Mouse (Mus musculus) G1E-ER4 (cell line): ENCODE results near the gene 1110008L16Rik. TPM values are rescaled to one million over a fixed set of nuclear protein-coding genes. Genes with fewer than 3 reads are reported as not detected.

ENCODE experiments used
- GATA1 ChIP-seq: IDR thresholded peaks from one replicate; pipeline ENCODE4 v1.8.0; 2012; ENCODE audit warnings: low read length, inconsistent platforms
- polyA plus RNA-seq: library from polyadenylated mRNA; stranded (reverse); fragments of >175 nt; gene quantifications from 2 replicates; pipeline ENCODE4 v1.2.3, GENCODE M21; 2012

The 1110008L16Rik gene
- polyA plus RNA-seq, 1 experiment: 1.5 TPM

GRCm38 (mm10) chr12:55420220-55420619, 120.8 kb downstream of the 1110008L16Rik start:
- no peak for TF ChIP-seq GATA1

- no peak for TF ChIP-seq GATA1
Measured at GRCm38 (mm10) chr12:55422057-55422456, 122.7 kb downstream of the 1110008L16Rik start.

GRCm38 (mm10) chr12:55426300-55426699, 126.9 kb downstream of the 1110008L16Rik start:
- TF ChIP-seq GATA1: no peak

GRCm38 (mm10) chr12:55429201-55429600, 129.8 kb downstream of the 1110008L16Rik start:
- no peak for TF ChIP-seq GATA1

- no peak for TF ChIP-seq GATA1
Measured at GRCm38 (mm10) chr12:55429956-55430355, 130.6 kb downstream of the 1110008L16Rik start.

Other genes with a start within 250 kb of the 1110008L16Rik start
- gene 2700097O09Rik, start 219.5 kb upstream of the 1110008L16Rik start, polyA plus RNA-seq: 0.54 and 0.69 TPM in 2 replicates
- gene Srp54a, start 219.3 kb upstream of the 1110008L16Rik start, polyA plus RNA-seq: 32.2 and 38.7 TPM in 2 replicates
- gene Fam177a, start 175.1 kb upstream of the 1110008L16Rik start, polyA plus RNA-seq: 8.3 and 12.5 TPM in 2 replicates
- gene Srp54b, start 144.5 kb upstream of the 1110008L16Rik start, polyA plus RNA-seq: 63.1 and 101 TPM in 2 replicates
- gene 1700047I17Rik2, start 100.0 kb upstream of the 1110008L16Rik start, polyA plus RNA-seq: not detected in 2 replicates
- 0.48 and 0.64 TPM in 2 replicates for gene Srp54c, start 69.4 kb upstream of the 1110008L16Rik start, polyA plus RNA-seq
- gene Ppp2r3c, start 3.4 kb downstream of the 1110008L16Rik start, polyA plus RNA-seq: 0.78 and 0.85 TPM in 2 replicates
- gene Psma6, start 84.6 kb downstream of the 1110008L16Rik start, polyA plus RNA-seq: 12.2 and 18.9 TPM in 2 replicates
- gene Nfkbia, start 193.1 kb downstream of the 1110008L16Rik start, polyA plus RNA-seq: 5.2 and 5.8 TPM in 2 replicates